Mouse (Mus musculus): ENCODE data around the gene Ddah1. TPM values are rescaled to one million over a fixed set of nuclear protein-coding genes. Genes with fewer than 3 reads are reported as not detected.

Gene Ddah1
- polyA plus RNA-seq, 1 experiment from 2014 or later = 41.9 TPM

GRCm38 (mm10) chr3:145775236-145775635 is 16.8 kb downstream of the Ddah1 start:
- 52% methylated on average over 5 of the region's 5 CpGs for WGBS
- Histone ChIP-seq H3K27ac (no peak overlapping the region), H3K4me3 (no peak overlapping the region), H3K9me3 (no peaks in the 10 kb centered on the region), H3K36me3 (replicated peaks) (no peaks in the 10 kb centered on the region), H3K4me1 (peaks cover 35% of the 10 kb centered on the region), H3K27me3 (ENCODE audit: poor library complexity, severe bottlenecking) (no peaks in the 10 kb centered on the region)
- no peak for DNase-seq (ENCODE audit: extremely low spot score, low spot score)

GRCm38 (mm10) chr3:145775862-145776261 is 17.4 kb downstream of the Ddah1 start:
- no peak overlapping the region for H3K27ac ChIP-seq
- no peaks in the 10 kb centered on the region for H3K27me3 ChIP-seq (ENCODE audit: poor library complexity, severe bottlenecking)
- no peak overlapping the region for H3K4me3 ChIP-seq
- 90% methylated on average over 5 of the region's 5 CpGs for WGBS
- peaks cover 37% of the 10 kb centered on the region for H3K4me1 ChIP-seq
- DNase-seq (ENCODE audit: extremely low spot score, low spot score) = no peak
- H3K9me3 ChIP-seq = no peaks in the 10 kb centered on the region
- H3K36me3 ChIP-seq (replicated peaks) = no peaks in the 10 kb centered on the region

DNA sequence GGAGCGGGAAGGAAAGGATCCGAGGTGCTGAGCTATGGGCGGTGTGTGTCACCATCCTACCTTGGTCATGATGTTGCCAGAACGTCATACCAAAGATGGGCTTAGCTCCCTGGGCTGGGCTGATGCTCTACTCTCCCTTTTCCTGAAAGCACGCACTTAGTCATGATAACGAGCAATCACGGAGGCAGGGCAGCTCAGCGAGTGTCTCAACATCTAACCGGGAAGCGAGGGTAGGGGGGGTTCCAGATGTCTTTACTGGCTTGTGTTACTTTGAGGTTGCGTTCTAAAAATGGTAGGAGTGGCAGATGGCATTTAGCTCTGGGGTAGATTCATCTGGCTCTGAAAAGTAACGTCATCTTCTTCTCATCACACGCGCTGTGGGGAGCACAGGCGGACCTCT is 18.5 kb downstream of the Ddah1 start:
- no peaks in the 10 kb centered on the region for H3K36me3 ChIP-seq (replicated peaks)
- H3K4me3 ChIP-seq = no peak overlapping the region
- WGBS = 85% methylated on average over 15 of the region's 15 CpGs
- H3K4me1 ChIP-seq = peaks cover 38% of the 10 kb centered on the region
- H3K27ac ChIP-seq = no peak overlapping the region
- no peaks in the 10 kb centered on the region for H3K9me3 ChIP-seq
- H3K27me3 ChIP-seq (ENCODE audit: poor library complexity, severe bottlenecking) = no peaks in the 10 kb centered on the region
- no peak for DNase-seq (ENCODE audit: extremely low spot score, low spot score)

DNA sequence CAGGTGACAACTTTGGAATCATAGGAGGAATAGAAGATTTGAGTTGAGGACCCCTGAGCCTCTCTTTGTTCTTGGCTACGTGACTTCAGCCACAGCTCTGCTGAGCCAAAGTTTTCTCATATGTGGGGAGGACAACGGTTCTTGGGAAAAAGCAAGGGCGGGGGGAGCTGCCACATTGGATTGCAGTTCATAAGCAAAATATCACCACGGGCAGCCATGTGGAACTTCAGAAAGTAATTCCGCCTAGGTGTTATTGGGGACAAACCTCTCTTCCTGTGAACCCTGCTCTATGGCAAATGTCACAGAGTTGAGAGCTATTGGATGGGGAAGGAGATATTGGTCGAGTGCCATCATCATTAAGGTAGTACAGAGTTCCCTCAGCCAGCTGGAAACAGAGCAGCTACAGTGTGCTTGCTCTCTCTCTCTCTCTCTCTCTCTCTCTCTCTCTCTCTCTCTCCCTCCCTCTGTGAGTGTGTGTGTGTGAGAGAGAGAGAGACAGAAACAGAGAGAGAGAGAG is 20.0 kb downstream of the Ddah1 start:
- no peaks in the 10 kb centered on the region for H3K9me3 ChIP-seq
- no peaks in the 10 kb centered on the region for H3K27me3 ChIP-seq (ENCODE audit: poor library complexity, severe bottlenecking)
- peaks cover 38% of the 10 kb centered on the region for H3K4me1 ChIP-seq
- H3K27ac ChIP-seq = no peak overlapping the region
- no peaks in the 10 kb centered on the region for H3K36me3 ChIP-seq (replicated peaks)
- H3K4me3 ChIP-seq = no peak overlapping the region
- WGBS = 86% methylated on average over 6 of the region's 6 CpGs
- DNase-seq (ENCODE audit: extremely low spot score, low spot score) = no peak

DNA sequence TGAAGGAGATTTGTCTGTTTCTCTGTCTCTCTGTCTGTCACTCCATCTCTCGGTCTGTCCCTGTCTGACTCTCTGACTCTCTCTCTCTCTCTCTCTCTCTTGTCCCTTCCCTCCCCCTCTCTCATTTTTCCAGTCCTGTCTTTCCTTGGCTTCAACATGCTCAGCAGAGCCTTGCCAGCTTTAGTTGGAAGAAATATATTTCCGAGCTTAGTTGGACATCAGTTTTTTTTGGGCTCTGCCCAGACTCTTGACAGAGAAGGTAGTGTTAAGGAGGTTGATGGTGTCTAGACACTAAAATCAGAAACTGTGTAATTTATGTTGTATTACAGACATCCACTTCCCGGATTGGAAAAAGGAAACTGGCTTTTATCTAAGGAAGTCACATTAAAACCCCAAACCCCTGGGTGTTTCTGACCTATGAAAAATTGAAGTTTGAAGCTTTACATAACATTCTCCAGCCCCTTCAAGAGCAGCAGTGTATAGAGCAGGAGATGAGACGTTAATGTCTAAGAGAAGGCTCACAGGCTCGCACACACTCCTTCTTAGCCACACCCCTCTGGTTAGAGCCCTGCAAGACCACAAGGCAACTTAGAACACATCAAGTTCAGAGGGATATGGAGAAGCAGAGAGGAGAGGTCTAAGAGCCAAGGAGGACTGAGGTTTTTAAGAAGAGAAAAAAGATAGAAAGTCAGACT is 21.0 kb downstream of the Ddah1 start:
- WGBS = 82% methylated on average over 5 of the region's 5 CpGs
- DNase-seq (ENCODE audit: extremely low spot score, low spot score) = no peak
- peaks cover 38% of the 10 kb centered on the region for H3K4me1 ChIP-seq
- no peaks in the 10 kb centered on the region for H3K36me3 ChIP-seq (replicated peaks)
- no peaks in the 10 kb centered on the region for H3K9me3 ChIP-seq
- no peak overlapping the region for H3K27ac ChIP-seq
- no peaks in the 10 kb centered on the region for H3K27me3 ChIP-seq (ENCODE audit: poor library complexity, severe bottlenecking)
- no peak overlapping the region for H3K4me3 ChIP-seq

- H3K27ac ChIP-seq = peak overlapping the region; percentile 35; the same call in 1 of the 2 replicates
- no peaks in the 10 kb centered on the region for H3K9me3 ChIP-seq
- WGBS = 78% methylated on average over 14 of the region's 14 CpGs
- no peak for DNase-seq (ENCODE audit: extremely low spot score, low spot score)
- peaks cover 25% of the 10 kb centered on the region for H3K4me1 ChIP-seq
- H3K36me3 ChIP-seq (replicated peaks) = no peaks in the 10 kb centered on the region
- H3K27me3 ChIP-seq (ENCODE audit: poor library complexity, severe bottlenecking) = no peaks in the 10 kb centered on the region
- H3K4me3 ChIP-seq = no peak overlapping the region
These were observed 22.4 kb downstream of the Ddah1 start for GRCm38 (mm10) chr3:145780784-145781442.

DNA sequence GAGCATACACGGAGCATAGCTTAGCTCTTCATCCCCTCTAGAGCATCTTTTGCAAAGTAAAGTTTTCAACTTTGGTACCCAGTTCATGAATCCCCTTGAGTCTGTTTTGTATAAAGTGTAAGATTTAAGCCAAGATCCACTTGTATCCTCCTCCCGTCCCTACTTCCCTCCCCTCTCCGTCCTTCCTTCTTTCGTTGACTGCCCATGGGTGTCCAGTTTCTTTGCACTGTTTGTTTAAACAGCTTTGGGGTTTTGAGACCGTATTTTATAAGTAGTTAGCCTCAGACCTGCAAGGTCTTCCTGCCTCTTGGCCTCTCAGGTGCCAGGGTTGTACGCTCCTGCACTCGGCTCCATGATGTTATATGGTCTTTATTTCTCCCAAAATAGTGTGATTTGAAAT is 26.8 kb downstream of the Ddah1 start:
- no peaks in the 10 kb centered on the region for H3K27me3 ChIP-seq (ENCODE audit: poor library complexity, severe bottlenecking)
- H3K9me3 ChIP-seq = no peaks in the 10 kb centered on the region
- peaks cover 5% of the 10 kb centered on the region; the same call in 1 of the 2 replicates for H3K4me1 ChIP-seq
- 81% methylated on average over 7 of the region's 7 CpGs for WGBS
- DNase-seq (ENCODE audit: extremely low spot score, low spot score) = no peak
- no peak overlapping the region for H3K27ac ChIP-seq
- no peak overlapping the region for H3K4me3 ChIP-seq
- no peaks in the 10 kb centered on the region for H3K36me3 ChIP-seq (replicated peaks)

DNA sequence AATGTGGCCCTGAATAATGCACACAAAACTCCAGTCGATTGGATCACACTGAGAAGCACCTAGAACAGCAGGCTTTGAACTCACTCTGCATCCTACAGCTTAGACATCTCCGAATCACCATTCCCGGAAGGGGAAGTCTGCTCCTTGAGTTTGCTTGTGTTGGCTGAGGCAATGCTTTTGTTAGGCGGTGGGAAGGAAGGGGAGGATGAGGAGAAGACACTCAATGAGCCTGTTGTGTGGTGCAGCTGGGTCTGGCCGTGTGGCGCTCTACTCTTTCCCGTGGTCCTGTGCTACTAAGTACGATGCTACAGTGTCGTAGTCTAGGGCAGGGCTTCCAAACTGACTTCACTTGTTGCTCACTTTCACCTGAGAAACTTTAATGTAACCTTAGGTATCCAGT is 28.8 kb downstream of the Ddah1 start:
- WGBS = 84% methylated on average over 9 of the region's 9 CpGs
- Histone ChIP-seq H3K27ac (no peak overlapping the region), H3K9me3 (no peaks in the 10 kb centered on the region), H3K4me3 (no peak overlapping the region), H3K4me1 (0 out of 2 replicates have a peak, but pooled peaks cover 2% of the 10 kb centered on the region), H3K27me3 (ENCODE audit: poor library complexity, severe bottlenecking) (no peaks in the 10 kb centered on the region), H3K36me3 (replicated peaks) (no peaks in the 10 kb centered on the region)
- DNase-seq (ENCODE audit: extremely low spot score, low spot score) = no peak

DNA sequence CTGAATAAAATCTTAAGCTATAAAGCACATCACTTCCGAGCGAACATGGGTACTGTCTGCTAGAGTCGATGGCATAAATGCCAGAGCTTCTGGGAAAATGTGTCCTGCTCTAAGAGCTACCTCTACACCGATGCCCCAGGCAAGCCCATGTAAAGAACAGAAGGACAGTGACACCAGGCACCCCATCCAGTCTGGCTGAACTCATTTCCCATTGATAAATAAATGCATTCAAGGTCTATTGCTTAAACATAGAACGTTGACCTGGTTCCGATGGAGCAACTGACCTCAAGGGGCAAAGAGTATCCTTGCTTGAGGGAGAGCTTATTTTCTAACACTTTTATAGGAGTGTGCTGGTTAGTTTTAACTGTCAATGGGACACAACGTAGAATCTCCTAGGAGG is 30.6 kb downstream of the Ddah1 start:
- no peaks in the 10 kb centered on the region for H3K9me3 ChIP-seq
- H3K36me3 ChIP-seq (replicated peaks) = no peaks in the 10 kb centered on the region
- H3K4me3 ChIP-seq = no peak overlapping the region
- no peak overlapping the region for H3K27ac ChIP-seq
- no peaks in the 10 kb centered on the region for H3K27me3 ChIP-seq (ENCODE audit: poor library complexity, severe bottlenecking)
- 0 out of 2 replicates have a peak, but pooled peaks cover 2% of the 10 kb centered on the region for H3K4me1 ChIP-seq
- WGBS = 89% methylated on average over 7 of the region's 7 CpGs
- no peak for DNase-seq (ENCODE audit: extremely low spot score, low spot score)

DNA sequence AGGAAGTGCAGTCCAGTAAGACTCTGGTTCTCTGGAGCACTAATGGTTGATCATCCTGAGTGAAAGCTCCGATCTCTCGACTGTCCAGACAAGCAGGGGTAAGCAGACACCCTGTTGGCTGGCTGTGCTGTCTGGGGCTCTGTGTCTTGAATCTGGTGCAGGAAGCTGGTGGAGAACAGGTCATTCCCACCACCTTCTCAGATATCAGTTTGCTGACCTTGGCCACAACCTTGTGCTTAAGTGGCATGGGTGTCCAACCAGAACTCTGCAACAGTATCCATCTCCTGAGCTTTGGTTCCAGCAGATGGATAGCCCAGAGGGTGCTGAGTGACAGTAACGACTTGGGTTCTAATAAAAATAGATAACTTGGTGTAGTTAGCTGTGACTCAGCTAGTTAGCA is 31.8 kb downstream of the Ddah1 start:
- Histone ChIP-seq H3K4me1 (0 out of 2 replicates have a peak, but pooled peaks cover 2% of the 10 kb centered on the region), H3K36me3 (replicated peaks) (no peaks in the 10 kb centered on the region), H3K27me3 (ENCODE audit: poor library complexity, severe bottlenecking) (no peaks in the 10 kb centered on the region), H3K4me3 (no peak overlapping the region), H3K27ac (no peak overlapping the region), H3K9me3 (no peaks in the 10 kb centered on the region)
- no peak for DNase-seq (ENCODE audit: extremely low spot score, low spot score)
- 91% methylated on average over 3 of the region's 3 CpGs for WGBS

DNA sequence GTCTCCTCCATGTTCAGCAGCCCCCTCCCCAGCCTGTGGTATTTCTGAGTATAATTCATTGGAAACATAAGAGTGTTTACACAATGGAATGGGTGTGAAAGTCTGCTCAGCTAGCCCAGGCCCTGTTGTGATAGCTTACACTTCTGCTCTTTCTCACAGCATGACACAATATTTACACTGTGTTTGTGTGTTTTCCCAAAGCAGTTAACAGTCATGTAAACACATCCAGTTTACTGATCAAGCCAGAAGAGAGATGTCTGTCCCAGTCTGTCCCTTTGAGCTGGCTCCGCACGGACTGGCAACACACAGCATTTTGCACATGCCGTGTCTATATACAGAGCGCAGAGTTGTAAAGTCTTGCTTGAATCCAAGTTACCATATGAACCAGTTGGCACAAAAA is 32.2 kb downstream of the Ddah1 start:
- H3K36me3 ChIP-seq (replicated peaks) = no peaks in the 10 kb centered on the region
- H3K27ac ChIP-seq = no peak overlapping the region
- no peaks in the 10 kb centered on the region for H3K9me3 ChIP-seq
- H3K27me3 ChIP-seq (ENCODE audit: poor library complexity, severe bottlenecking) = no peaks in the 10 kb centered on the region
- no peak for DNase-seq (ENCODE audit: extremely low spot score, low spot score)
- 0 out of 2 replicates have a peak, but pooled peaks cover 2% of the 10 kb centered on the region for H3K4me1 ChIP-seq
- no peak overlapping the region for H3K4me3 ChIP-seq
- WGBS = 94% methylated on average over 4 of the region's 4 CpGs

GRCm38 (mm10) chr3:145794355-145794754 is 35.9 kb downstream of the Ddah1 start:
- no peaks in the 10 kb centered on the region for H3K36me3 ChIP-seq (replicated peaks)
- no peaks in the 10 kb centered on the region for H3K27me3 ChIP-seq (ENCODE audit: poor library complexity, severe bottlenecking)
- peaks cover 18% of the 10 kb centered on the region for H3K4me1 ChIP-seq
- H3K4me3 ChIP-seq = no peak overlapping the region
- H3K27ac ChIP-seq = no peak overlapping the region
- H3K9me3 ChIP-seq = no peaks in the 10 kb centered on the region
- no peak for DNase-seq (ENCODE audit: extremely low spot score, low spot score)
- 85% methylated on average over 10 of the region's 10 CpGs for WGBS

GRCm38 (mm10) chr3:145795896-145796295 is 37.4 kb downstream of the Ddah1 start:
- Histone ChIP-seq H3K27me3 (ENCODE audit: poor library complexity, severe bottlenecking) (no peaks in the 10 kb centered on the region), H3K9me3 (no peaks in the 10 kb centered on the region), H3K27ac (no peak overlapping the region), H3K36me3 (replicated peaks) (no peaks in the 10 kb centered on the region), H3K4me3 (no peak overlapping the region), H3K4me1 (peaks cover 16% of the 10 kb centered on the region)
- no peak for DNase-seq (ENCODE audit: extremely low spot score, low spot score)
- 75% methylated on average over 7 of the region's 7 CpGs for WGBS
